Mouse (Mus musculus) kidney, adult 2 months (tissue): ENCODE data around the gene Rnf169.

ENCODE experiments used
- CTCF ChIP-seq: fragments of 200-500 bp; conservative IDR thresholded peaks from 2 replicates; pipeline ENCODE4 v1.5.1; 2011; ENCODE audit warnings: low read depth, mild to moderate bottlenecking, control low read depth, low read length, moderate library complexity, mixed read lengths; ENCODE audit not compliant: insufficient read depth, insufficient read length
- POLR2A ChIP-seq: fragments of 200-500 bp; IDR thresholded peaks from one replicate; pipeline ENCODE4 v1.6.1; 2011; ENCODE audit warnings: low read depth, low read length, control low read depth

- no peak for TF ChIP-seq CTCF
- TF ChIP-seq POLR2A: no peak
Measured at GRCm38 (mm10) chr7:99917320-99917844, 62.9 kb downstream of the Rnf169 start.
